Mouse (Mus musculus) ES-E14 (cell line): ENCODE data around the gene Gm14226.

Source experiments
- CHD2 ChIP-seq: IDR thresholded peaks from 2 replicates; pipeline ENCODE4 v1.6.1; 2014; ENCODE audit warnings: mild to moderate bottlenecking, low read depth, low read length, inconsistent platforms
- HCFC1 ChIP-seq: IDR thresholded peaks from 2 replicates; pipeline ENCODE4 v1.6.1; 2012; ENCODE audit warnings: low read length, inconsistent platforms, borderline replicate concordance; ENCODE audit not compliant: insufficient read depth
- ZC3H11A ChIP-seq: IDR thresholded peaks from 2 replicates; pipeline ENCODE4 v1.6.1; 2012; ENCODE audit warnings: low read depth, mild to moderate bottlenecking, inconsistent platforms, low read length, borderline replicate concordance
- ZNF384 ChIP-seq: IDR thresholded peaks from 2 replicates; pipeline ENCODE4 v1.6.1; 2012; ENCODE audit warnings: low read depth, low read length, inconsistent platforms

- TF ChIP-seq ZNF384 (no peak), ZC3H11A (no peak), HCFC1 (no peak), CHD2 (no peak)
Observed at GRCm38 (mm10) chr2:155057361-155057760, 39.3 kb downstream of the Gm14226 start.
